Mouse (Mus musculus) kidney, embryonic 16.5 days (tissue): ENCODE data around the gene Fadd. TPM values are rescaled to one million over a fixed set of nuclear protein-coding genes. Genes with fewer than 3 reads are reported as not detected.

ENCODE experiments used
- polyA plus RNA-seq: library from polyadenylated mRNA; unstranded; fragments of >200 nt; fragmentation: Nextera tagmentation; extraction: Ambion mirVana; gene quantifications from 2 replicates; pipeline ENCODE4 v1.2.1, GENCODE M21; 2015

Gene Fadd
- polyA plus RNA-seq, 1 experiment from 2014 or later, result 13.1 TPM

Other genes with a start within 250 kb of the Fadd start
- gene Cttn, start 111.5 kb downstream of the Fadd start, polyA plus RNA-seq, result 199 and 200 TPM in 2 replicates
- gene Ppfia1, start 28.7 kb downstream of the Fadd start, polyA plus RNA-seq, result 26.9 and 37.7 TPM in 2 replicates
- gene Ano1, start 169.5 kb upstream of the Fadd start, polyA plus RNA-seq, result 53.6 and 56.5 TPM in 2 replicates